Comparison of ENCODE assay signal across 8 mouse cellular contexts in genomic region chr19:44301176-44301575, GRCm38 (mm10). TPM values are rescaled to one million over a fixed set of nuclear protein-coding genes. Genes with fewer than 3 reads are reported as not detected.
DNase-seq lines count a peak whose midpoint lies in the region; ATAC-seq lines count a peak whose summit lies in the region.

No protein-coding gene starts in this region.

- DNase-seq in kidney, postnatal 4 days = peak; percentile 64 to 74
- DNase-seq in kidney, adult 11 months = no peak
- DNase-seq in brain, adult 2 months (ENCODE audit: low read depth, low spot score) = peak; percentile 64
- DNase-seq in B cell, adult 2 months = no peak
- DNase-seq in frontal cortex, postnatal 25 days (ENCODE audit: low spot score in 2 of 2) = no peak
- no peak for DNase-seq in spleen, postnatal 4 days (ENCODE audit: low spot score in 2 of 2)

- H3K4me1 ChIP-seq in hindbrain, embryonic 16.5 days (ENCODE audit: control insufficient read depth, insufficient read depth, low read depth, low read length) = peaks cover 63% of the 10 kb centered on the region

- peaks cover 63% of the 10 kb centered on the region for H3K36me3 ChIP-seq in hindbrain, embryonic 16.5 days (ENCODE audit: control insufficient read depth, insufficient read depth, low read length)

- WGBS in hindbrain, embryonic 16.5 days = 50% methylated on average over 16 of the region's 16 CpGs

- peak overlapping the region; percentile 16 for H3K4me2 ChIP-seq in hindbrain, embryonic 16.5 days (ENCODE audit: low read length)

- no peak overlapping the region for H3K27ac ChIP-seq in hindbrain, embryonic 16.5 days (ENCODE audit: low read depth, low read length)

- ATAC-seq in hindbrain, embryonic 16.5 days = no peak
- ATAC-seq in megakaryocyte-erythroid progenitor cell, adult 5-6 weeks (replicated peaks; ENCODE audit: low FRiP score, low TSS enrichment, poor library complexity, severe bottlenecking) = 0 out of 2 replicates have a peak, but pooled peaks have one; percentile 19

- H3K27me3 ChIP-seq in hindbrain, embryonic 16.5 days (replicated peaks; ENCODE audit: control insufficient read depth, insufficient read depth, low read length) = no peaks in the 10 kb centered on the region

- H3K4me3 ChIP-seq in hindbrain, embryonic 16.5 days (ENCODE audit: low read length) = no peak overlapping the region

- H3K9me3 ChIP-seq in hindbrain, embryonic 16.5 days (ENCODE audit: control insufficient read depth, low read length) = no peaks in the 10 kb centered on the region

- H3K9ac ChIP-seq in hindbrain, embryonic 16.5 days (ENCODE audit: low read depth, low read length) = no peak overlapping the region

RNA-seq across cellular contexts. Expression of gene Scd2, which starts 7.7 kb away (rescaled TPM):
- polyA plus RNA-seq in hindbrain, embryonic 16.5 days (2015; fragmentation: Nextera tagmentation; extraction: Ambion mirVana) = 290 and 322 TPM in 2 replicates
- total RNA-seq in megakaryocyte-erythroid progenitor cell, adult 5-6 weeks (2014; fragmentation: Nextera tagmentation) = 56.2 and 62.2 TPM in 2 replicates
- 71.9 and 90.7 TPM in 2 replicates for total RNA-seq in megakaryocyte-erythroid progenitor cell, adult 5-6 weeks (2017)

RNA-seq across cellular contexts. Expression of gene Scd4, which starts 31.7 kb away (rescaled TPM):
- 0.16 and 0.21 TPM in 2 replicates for polyA plus RNA-seq in hindbrain, embryonic 16.5 days (2015; fragmentation: Nextera tagmentation; extraction: Ambion mirVana)
- total RNA-seq in megakaryocyte-erythroid progenitor cell, adult 5-6 weeks (2014; fragmentation: Nextera tagmentation) = 0.69 and 2.1 TPM in 2 replicates
- 0.38 TPM in 1 of 2 replicates, not detected in the other for total RNA-seq in megakaryocyte-erythroid progenitor cell, adult 5-6 weeks (2017)

Comparison
In these comparisons a context has a peak if more than half of its experiments do, and no peak if none do; other contexts are left out.
1. DNase-seq: peak in kidney, postnatal 4 days (2 of 2) and brain, adult 2 months (single experiment); none in kidney, adult 11 months (single experiment), B cell, adult 2 months (0 of 2), frontal cortex, postnatal 25 days (0 of 2) and spleen, postnatal 4 days (0 of 2).